Mouse (Mus musculus) frontal cortex, postnatal 25 days (tissue): ENCODE results near the gene Gpnmb.

ENCODE experiments used
- DNase-seq, 2 experiments: peaks; one replicate each; pipeline ENCODE4 v3.0.0; 2022; ENCODE audit warnings: low spot score in 2 of 2

Gpnmb gene

DNA sequence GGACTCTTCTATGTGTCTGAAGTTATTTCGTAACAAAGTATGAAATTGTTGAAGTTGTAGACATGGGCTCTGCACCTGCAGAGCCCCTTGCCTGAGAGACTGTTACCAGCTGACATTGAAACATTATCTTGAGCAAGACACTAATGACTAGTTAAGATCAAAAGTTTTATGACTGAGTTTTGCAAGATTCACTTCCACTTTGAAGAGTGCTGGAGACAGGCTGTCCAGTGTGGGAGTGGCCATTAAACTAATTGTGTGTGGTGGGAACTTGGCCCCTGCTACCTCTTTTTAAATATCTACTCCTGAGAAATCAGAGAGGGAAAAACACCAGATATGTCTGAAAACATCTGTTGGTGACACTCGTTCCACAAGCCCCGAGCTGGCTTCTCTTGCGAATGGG, 5.1 kb upstream of the Gpnmb start:
- no peak for DNase-seq

DNA sequence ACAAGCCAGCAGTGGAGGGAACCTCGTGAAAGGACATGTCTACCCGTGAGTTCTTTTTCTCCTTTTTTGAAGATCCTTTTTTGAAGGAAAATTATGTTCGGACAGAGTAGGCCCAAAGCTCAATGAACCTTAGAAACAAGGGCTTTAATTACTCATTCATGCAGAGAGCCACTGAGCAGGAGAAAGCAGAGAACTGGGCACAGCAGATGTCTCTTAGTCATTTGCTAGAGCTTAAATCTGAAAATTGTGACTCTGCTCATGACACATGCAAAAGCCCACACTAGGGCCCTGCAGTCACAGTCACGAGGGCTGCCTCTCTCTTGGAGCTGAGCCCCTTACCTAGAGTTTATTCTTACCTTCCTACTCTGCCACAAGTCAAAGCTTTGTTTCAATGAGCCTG, 3.6 kb upstream of the Gpnmb start:
- DNase-seq: no peak

DNA sequence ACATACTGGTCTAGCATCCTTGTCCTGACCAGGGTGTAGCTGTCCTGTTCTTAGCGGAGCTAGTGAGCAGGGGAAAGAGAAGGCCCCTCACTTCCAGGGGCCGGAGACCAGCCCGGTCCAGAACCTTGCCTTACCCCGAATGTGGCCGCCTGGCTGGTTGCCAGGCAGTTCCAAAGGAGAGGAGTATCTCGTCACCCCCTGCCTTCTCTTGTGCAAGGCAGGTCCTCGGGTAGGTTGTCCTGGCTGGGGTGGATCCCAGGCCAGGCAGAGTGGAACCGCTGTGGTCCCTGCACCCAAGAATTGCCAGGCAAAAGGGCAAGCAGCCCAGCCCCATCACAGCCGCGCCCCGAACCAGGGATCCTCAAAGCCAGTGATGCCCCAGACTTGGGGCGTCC, 919 bp downstream of the Gpnmb start:
- no peak for DNase-seq

DNA sequence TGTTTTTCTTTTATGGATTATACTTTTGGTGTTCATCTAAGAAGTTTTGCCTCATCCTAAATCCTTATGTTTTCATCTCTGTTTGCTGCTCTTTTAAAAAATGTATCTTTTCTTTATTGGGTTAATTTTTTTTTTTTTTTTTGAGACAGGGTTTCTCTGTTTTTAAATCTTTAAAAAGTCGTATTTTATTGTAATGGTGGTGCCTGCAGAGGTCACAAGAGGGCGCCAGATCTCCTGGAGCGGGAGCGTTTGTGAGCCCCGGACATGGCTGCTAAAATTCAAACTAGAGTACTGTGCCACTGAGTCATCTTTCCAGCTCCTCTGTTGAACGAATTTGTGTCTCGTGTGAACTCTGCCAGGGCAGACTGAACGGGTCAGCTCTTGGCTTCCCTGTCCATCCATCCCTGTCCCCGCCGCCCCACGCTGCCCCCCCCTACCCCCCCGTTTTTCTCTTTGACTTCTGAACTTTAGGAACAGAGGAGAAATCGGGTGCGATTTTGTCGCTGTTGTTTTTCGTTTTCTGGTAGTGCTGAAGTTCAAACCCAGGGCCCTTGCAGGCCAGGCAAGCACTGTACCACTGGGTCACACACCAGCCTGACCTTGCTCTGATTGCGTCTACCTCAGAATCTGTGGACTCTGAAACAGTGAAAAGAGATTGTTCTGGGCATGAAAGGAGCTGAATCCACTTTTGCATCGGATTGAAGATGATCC, 3.3 kb downstream of the Gpnmb start:
- DNase-seq: peak; percentile 23 to 47

DNA sequence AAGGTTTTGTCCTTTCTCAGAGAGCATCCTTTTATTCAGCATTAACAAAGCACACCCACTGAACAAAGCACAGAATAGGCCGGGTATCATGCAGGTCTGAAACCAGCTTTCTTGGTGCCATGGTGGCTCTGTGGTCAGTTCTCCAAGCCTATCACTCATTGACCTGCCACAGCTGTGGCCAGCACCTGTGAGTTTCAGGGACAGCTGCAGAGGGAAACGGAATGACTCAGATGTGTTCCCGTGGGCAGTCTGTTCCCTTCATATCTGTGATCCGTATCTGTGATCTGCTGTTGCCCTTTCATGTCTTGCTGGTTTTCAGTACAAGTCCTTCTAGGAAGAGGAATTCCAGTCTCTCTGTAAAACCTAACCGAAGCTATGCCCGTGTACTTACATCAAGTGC, 10.2 kb downstream of the Gpnmb start:
- DNase-seq: no peak

DNA sequence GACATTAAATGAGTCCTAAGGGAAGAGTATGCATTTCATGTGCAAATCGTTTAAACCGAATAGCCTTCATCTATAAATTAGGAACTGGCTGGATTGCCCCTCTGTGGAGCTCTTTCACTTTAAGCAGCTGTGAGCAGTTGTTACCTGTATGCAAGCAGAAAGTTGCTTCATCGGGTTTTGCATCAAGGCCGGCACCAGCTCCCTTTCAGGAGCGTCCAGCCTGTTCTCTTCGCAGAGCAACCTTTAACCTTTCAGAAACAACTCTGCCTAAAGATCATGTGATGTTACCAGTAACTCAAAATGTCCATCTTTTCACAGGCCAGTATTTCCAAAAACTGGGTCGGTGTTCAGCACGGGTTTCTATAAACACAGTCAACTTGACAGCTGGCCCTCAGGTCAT, 10.6 kb downstream of the Gpnmb start:
- DNase-seq: no peak

DNA sequence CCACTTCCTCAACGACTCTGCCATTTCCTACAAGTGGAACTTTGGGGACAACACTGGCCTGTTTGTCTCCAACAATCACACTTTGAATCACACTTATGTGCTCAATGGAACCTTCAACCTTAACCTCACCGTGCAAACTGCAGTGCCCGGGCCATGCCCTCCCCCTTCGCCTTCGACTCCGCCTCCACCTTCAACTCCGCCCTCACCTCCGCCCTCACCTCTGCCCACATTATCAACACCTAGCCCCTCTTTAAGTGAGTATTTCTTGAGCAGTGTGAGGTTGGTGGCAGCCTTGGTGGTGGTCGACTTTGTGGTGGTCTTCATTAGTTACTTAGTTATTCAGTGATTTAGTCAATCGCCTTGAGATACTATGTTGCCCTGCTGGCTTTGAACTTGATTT, 11.5 kb downstream of the Gpnmb start:
- DNase-seq: no peak

DNA sequence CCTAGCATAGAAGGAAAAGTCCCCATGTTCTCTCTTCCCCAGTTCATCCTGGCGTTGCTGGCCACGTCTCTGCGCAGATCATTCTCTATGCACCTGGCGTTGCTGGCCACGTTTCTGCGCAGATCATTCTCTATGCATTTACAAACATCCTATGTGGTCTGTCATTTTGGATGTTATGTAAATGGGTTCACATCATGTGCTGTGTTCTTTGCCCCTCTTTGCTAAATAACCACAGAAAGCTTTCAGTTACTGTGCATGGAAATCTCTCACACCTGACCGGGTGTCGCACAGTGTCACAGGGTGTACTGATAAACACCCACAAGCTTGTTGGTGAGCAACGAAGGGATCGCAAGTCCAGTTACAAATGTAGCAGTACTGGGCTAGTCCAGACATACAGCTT, 12.0 kb downstream of the Gpnmb start:
- DNase-seq: no peak

DNA sequence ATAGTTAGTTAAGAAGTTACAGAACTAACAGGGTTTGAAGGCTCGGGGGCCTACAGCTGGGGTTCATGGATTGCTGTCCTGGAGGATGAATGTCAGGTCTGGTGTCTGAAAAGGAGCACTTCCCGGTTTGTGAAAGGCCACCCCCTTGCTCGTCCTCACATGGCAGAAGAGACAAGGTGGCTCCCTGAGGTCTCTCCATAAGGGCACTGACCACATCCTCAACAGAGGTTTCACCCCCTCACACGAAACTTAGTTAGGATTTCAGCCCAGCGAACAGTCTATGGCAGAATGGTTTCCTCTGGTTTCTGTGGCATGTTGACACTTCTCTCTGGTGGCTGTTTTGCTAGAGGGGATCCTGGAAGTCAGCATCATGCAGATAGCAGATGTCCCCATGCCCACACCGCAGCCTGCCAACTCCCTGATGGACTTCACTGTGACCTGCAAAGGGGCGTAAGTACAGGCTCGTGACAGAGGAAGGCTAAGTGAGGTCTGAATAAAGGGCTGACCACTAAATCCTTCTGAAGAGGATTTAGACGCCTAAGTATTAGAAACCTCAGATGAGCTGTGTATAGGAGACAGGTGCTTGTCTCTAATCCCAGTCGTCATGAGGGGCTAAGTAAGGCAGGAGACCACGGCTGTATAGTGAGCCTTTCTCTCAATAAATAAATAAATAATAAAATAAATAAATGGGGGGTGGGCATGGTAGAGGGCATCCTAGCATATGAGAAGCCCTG, 14.5 kb downstream of the Gpnmb start:
- no peak for DNase-seq

DNA sequence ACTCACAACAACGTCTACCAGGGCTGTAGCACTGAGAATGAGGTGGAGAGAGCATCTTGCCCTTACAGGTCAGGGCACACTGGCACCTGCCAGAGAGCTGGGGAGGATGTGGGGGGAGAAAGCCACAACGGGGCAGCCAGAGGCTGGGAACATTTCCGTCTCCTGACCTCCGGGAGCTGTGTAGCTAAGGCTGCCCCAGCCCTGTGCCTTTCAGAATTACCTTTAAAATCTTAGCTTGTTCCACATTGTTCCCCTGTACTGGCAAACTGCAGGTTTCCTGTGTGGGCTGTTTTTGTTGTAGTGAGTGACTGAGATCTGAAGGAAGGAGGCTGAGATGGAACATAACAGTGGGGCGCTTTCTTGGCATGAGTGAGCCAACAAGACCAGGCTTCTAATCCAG, 15.8 kb downstream of the Gpnmb start:
- no peak for DNase-seq

DNA sequence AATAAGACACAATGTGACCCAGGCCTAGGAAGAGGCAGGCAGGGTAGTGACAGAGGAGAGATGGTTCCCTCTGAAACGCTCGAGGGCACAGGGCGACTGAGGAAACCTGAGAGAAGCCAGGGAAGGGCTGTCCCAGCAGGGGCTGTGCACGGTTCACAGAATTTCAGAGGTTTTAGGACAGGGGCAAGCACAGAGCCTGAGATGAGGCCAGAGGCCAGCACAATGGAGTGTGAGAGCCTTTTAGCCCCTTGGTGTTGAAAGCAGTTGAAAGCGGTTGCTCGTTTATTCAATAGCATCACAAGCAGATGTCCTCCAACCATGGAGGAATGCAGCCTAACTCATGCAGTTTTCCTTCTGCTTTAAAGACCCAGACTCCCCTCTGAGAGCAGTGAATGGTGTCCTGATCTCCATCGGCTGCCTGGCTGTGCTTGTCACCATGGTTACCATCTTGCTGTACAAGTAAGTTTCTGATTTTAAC, 18.9 kb downstream of the Gpnmb start:
- no peak for DNase-seq

DNA sequence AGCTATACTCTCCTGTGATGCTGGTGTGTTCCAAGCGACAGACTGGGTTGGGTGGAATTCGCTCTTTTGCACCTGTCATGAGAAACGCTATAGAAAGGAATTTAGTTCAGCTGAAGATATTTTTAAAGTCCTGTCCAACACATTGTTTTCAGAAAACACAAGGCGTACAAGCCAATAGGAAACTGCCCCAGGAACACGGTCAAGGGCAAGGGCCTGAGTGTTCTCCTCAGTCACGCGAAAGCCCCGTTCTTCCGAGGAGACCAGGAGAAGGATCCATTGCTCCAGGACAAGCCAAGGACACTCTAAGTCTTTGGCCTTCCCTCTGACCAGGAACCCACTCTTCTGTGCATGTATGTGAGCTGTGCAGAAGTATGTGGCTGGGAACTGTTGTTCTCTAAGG, 19.7 kb downstream of the Gpnmb start:
- DNase-seq: no peak

DNA sequence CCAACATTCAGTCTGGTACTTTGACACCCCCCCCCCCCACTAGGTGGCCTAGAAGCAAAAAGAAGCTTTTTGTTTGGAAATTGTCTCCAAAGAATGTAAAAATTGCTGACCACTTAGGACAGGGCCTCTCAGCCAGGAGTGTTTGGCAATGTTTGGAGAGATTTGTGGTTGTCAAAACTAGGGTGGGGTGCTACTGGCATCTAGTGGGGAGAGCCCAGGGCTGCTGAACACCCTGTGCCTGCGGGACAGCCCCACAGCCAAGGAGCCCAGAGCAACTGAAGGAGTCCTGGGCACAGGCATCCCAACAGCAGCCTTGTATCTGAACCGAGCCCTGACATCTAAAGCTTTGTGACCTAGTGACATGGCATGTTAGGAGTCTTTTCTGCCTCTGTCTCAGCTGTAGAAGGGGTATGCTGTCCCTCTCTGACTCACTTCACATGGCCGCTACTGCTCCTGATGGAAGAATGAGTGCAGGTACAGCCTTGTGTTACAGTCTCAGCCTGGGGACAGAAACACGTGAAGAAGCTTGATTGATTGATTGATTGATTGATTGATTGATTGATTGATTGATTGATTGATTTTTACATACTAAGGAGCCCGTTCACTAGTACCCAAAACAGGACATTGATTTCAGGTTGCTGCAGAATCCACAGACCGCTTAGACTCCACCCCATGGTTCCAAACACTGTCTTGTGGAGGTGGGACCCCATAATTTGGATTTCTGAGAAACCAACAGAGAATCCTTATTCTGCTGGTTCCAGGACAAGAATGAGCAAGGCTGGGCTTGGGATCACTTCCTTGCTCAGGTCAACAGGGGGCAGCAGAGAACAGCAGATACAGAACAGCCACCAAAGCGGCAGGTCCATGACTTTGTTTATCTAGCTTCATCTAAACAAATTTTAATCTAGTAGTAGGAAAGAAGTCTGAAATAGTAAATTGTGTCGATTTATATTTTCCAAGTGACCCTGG, 21.0 kb downstream of the Gpnmb start:
- DNase-seq: peak; percentile 37 to 63

DNA sequence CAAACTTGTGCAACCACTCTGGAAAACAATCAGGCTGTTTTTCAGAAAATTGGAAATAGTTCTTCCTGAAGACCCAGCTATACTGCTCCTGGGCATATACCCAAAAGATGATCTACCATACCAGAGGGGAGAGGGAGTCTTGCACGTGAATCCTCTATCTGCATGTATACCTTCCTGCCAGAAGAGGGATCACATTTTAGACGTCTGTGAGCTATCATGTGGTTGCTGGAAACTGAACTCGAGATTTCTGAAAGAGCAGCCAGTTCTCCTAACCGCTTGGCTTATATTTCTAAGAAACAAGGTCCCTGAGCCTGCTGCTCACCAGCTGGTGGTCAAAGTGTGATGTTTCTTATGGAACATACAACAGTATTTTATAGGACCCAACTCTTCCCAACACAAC, 32.0 kb downstream of the Gpnmb start:
- DNase-seq: no peak

DNA sequence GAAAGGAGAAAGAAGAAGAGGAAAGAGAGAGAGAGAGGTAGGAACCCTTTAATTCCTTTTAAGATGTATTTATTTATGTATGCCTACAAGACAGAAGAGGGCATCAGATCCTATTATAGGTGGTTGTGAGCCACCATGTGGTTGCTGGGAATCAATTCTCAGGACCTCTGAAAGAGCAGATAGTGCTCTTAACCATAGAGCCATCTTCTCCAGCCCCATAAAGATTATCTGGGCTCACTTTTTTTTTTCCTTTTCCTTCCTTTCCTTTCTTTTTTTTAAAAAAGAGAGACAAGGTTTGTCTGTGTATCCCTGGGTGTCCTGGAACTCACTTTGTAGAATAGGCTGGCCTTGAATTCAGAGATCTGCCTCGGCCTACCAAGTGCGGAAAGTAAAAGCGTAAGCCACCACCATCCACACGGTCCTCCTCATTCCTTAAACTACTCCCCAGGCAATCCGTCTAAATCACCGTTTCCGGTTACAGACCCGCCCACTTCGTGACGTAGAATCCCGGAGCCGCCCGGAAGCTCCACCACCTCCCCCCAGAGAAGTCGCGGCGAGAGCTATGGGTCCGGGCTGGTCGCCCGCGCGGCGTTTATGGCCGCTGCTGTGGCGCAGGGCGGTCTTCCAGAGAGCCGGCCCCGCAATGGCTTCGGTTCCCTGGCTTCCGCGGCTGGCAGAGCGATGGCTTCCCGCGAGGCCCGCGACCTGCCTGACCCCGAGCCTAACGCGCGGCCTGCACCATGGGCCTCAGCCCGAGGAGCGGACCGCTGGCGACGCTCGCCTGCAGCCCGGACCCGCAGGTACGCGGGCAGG, 37.2 kb downstream of the Gpnmb start, which contains the start of gene Malsu1:
Malsu1 (plus strand) TSS at position 492 of the 813 bp plus-strand sequence.
- DNase-seq: peak; percentile 91 to 94

DNA sequence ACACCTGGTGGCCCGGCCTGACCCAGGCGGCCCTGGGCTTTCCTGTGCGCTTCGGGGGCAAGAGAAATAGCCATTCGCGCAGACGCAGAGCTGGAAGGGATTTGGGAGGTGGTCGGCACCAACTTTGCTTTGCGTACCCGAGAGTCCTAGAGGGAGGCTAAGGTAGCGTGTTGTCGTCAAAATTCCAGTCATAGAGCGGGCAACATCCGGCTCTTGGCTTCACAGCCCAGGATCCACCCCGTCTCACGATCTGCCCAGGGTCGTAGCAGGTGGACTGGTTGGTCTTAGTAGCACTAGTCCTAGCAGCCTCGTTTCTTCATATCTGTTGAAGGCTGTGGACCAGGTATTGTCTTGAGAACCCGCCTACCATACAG, 37.8 kb downstream of the Gpnmb start:
- no peak for DNase-seq

DNA sequence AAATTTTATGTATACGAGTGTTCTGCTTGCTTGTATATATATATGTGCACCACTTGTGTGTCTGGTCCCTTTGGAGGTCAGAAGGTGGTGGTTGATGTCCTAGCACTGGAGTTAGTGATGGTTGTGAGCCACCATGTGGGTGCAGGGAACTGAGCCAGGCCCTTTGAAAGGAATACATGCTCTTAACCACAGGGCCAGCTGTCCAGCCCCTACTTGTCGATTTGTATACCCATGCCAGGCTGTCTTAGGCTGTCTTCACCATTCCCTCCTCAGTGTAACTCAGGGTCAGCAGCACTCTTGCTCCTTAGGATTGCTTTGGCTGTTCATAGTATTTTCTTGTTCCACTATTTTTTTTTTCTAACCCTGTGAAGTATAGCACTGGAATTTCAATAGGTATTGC, 41.5 kb downstream of the Gpnmb start:
- no peak for DNase-seq

DNA sequence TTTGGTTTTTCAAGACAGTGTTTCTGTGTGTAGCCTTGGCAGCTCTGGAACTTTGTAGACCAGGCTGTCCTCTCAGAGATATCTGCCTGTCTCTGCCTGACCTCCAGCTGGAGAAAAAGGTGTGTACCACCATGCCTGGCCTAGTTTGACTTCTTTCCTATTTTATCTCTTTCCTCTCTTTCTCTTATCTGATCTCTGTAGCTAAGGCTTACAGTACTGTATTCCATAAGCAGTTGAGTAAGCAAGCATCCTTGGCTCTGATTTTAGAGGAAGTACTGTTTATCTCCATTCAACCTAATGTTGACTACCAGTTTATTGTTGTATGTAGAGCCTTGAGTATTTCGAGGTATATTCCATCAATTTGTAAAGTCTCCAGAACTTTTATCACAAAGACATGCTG, 43.0 kb downstream of the Gpnmb start:
- DNase-seq: no peak

DNA sequence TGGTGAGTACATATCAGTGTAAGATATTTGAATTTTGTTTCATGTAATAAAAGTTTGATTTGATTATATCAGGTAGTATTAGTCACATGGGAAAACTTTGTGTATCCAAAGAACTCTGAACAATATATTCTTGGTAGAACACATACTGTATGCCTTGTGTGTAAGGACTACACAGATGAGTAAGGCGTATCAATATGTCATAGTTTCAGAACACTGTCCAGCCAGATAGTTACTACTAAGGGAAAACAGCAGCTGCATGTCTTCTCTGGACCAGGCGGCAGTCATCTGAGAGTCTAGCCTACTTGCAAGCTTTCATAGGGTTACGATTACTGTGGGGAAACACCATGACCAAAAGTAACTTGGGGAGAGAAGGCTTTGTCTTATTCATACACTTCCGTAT, 46.7 kb downstream of the Gpnmb start:
- no peak for DNase-seq

DNA sequence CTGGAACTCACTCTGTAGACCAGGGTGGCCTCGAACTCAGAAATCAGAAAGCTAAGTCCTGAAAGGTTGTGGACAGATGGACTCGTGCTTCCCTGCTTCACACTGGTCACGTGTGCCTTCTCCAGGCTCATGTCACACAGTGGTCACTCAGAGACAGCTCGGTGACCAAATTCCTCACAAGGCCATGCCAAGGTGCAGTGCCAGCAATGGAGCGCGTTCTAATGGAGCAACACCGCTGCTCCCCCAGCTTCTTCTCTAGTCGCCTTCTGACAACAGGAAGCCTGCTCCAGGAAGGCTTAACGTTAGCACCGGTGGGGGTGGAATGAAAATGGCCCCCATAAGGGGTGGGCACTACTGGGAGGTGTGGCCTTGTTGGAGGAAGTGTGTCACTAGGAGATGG, 58.6 kb downstream of the Gpnmb start:
- no peak for DNase-seq

DNA sequence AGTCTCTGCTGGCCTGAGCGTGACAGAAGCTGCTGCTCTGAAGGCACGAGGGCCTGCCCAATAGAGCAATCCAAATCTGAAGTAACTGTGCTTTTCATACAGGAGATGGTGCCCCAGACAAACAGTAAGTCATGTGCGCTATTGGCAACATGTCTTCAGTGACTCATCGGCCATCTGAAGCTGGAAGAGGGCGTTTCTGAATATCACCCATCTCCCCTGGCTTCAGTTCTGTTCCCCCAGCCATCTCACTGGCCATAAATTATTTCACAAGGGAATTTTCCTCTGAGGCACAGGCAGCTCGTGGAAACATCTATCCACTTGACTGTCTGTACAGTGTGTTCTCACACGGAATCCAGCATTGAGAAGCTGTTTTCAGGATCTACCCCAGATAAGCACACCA, 60.1 kb downstream of the Gpnmb start:
- DNase-seq: no peak
